Mouse (Mus musculus): ENCODE measurements around the gene Tiam1. TPM values are rescaled to one million over a fixed set of nuclear protein-coding genes. Genes with fewer than 3 reads are reported as not detected.

The Tiam1 gene
- polyA plus RNA-seq, 1 experiment: 10.7 TPM

DNA sequence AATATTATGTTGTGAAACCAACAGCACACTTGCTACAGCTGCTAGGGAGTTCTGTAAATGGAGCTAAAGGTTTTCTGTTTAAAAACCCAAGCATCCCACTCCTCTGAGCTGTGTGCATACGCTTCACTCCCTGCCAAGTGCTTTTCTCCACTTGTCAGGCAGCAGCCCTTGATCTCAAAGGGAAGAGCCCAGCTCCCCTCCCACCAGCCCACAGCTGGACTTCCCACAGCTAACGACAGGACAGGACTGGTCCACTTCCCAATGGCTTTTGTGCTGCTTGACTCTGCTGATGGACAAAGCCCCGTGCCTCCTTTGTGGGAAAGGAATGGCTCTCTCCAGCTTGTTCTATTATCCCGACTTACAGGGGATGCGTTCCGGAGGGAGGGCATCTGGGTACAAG lies 199.5 kb downstream of the Tiam1 start:
- no peak for TF ChIP-seq CTCF (IDR thresholded peaks at IDR 0.05; ENCODE audit: control insufficient read depth, insufficient read depth, low read length)
- no peak for TF ChIP-seq POLR2A (IDR thresholded peaks at IDR 0.05; ENCODE audit: borderline replicate concordance, control insufficient read depth, low read depth, low read length)
- Histone ChIP-seq H3K27ac (ENCODE audit: control insufficient read depth, insufficient read depth, low read depth, low read length, poor library complexity) (no peak overlapping the region), H3K4me1 (ENCODE audit: control insufficient read depth, insufficient read depth, low read length) (no peaks in the 10 kb centered on the region), H3K4me3 (replicated peaks; ENCODE audit: control insufficient read depth, low read depth, low read length) (no peak overlapping the region)
- 75% methylated on average over 6 of the region's 6 CpGs for WGBS

DNA sequence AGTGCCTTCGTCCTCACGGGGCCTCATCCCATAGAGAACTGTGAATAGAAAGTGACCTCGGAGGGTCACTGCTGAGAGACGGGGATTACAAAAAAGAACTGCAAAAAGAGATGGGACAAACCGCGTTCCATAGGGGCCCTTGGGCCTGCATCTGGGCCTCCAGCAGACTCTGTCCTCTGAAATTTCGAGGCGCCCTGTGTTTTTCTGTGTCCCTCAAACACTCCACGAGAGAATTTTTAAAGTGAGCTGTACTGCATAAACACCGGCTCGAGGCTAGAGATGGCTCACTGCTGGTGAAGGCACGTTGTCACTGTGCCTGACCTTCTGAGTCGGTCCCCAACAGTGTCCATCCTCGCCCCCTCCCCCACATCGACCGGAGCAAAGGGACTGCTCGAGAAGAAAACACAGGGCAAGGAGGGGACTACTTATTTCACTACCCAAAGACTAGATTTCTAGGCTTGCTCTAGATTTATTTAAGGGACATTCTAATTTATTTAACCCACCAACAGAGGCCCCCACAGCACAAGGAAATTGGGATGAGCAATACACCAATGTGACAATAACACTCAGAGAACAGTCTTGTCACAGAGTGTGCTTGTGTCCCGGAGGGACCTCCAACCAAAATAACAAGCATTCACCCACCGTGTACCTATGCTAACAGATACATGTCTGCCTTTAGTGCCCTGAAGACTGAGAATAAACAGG lies 200.2 kb downstream of the Tiam1 start:
- Histone ChIP-seq H3K27ac (ENCODE audit: control insufficient read depth, insufficient read depth, low read depth, low read length, poor library complexity) (no peak overlapping the region), H3K4me1 (ENCODE audit: control insufficient read depth, insufficient read depth, low read length) (no peaks in the 10 kb centered on the region), H3K4me3 (replicated peaks; ENCODE audit: control insufficient read depth, low read depth, low read length) (no peak overlapping the region)
- TF ChIP-seq POLR2A (IDR thresholded peaks at IDR 0.05; ENCODE audit: borderline replicate concordance, control insufficient read depth, low read depth, low read length) (no peak), CTCF (IDR thresholded peaks at IDR 0.05; ENCODE audit: control insufficient read depth, insufficient read depth, low read length) (no peak)
- WGBS: 80% methylated on average over 19 of the region's 19 CpGs

DNA sequence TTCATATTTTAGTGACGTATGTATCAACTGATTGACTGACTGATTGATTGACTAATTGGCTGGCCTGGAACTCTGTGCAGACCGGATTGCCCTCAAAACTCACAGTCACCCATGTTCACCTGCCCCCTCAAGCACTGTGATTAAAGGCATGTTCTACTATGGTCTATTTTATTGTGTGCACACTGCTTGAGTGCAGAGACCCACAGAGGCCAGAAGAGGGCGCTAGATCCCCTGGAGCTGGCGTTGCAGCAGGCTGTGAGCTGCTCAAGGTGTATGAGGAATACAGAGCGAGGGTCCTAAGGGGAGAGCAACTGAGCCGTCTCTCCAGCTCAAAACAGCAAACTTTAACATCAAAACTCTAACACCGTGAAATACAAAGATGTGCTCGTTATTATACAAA lies 202.9 kb downstream of the Tiam1 start:
- TF ChIP-seq CTCF (IDR thresholded peaks at IDR 0.05; ENCODE audit: control insufficient read depth, insufficient read depth, low read length): peak; percentile 47
- no peak for TF ChIP-seq POLR2A (IDR thresholded peaks at IDR 0.05; ENCODE audit: borderline replicate concordance, control insufficient read depth, low read depth, low read length)
- H3K4me3 ChIP-seq (replicated peaks; ENCODE audit: control insufficient read depth, low read depth, low read length): no peak overlapping the region
- H3K4me1 ChIP-seq (ENCODE audit: control insufficient read depth, insufficient read depth, low read length): no peaks in the 10 kb centered on the region; the same call in 1 of the 2 replicates
- no peak overlapping the region for H3K27ac ChIP-seq (ENCODE audit: control insufficient read depth, insufficient read depth, low read depth, low read length, poor library complexity)
- WGBS: 87% methylated on average over 8 of the region's 8 CpGs

DNA sequence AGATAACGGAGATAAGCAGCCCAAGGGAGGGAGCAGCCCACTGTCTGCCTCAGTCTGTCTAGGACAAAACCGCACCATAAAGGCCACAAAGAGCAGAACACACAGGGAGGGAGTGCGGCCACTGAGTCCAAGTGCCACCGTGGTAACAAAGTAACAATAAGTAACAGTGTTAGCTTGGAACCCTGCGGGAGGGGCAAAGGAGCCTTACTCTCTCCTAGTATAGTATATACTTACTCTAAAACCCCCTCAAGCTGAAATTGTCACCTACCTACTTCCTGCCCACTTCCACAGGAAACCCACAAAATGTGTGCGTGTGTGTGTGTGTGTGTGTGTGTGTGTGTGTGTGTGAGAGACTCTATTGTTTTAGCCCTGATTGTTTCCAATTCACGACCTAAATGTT lies 205.3 kb downstream of the Tiam1 start:
- Histone ChIP-seq H3K27ac (ENCODE audit: control insufficient read depth, insufficient read depth, low read depth, low read length, poor library complexity) (no peak overlapping the region), H3K4me3 (replicated peaks; ENCODE audit: control insufficient read depth, low read depth, low read length) (no peak overlapping the region), H3K4me1 (ENCODE audit: control insufficient read depth, insufficient read depth, low read length) (no peaks in the 10 kb centered on the region; the same call in 1 of the 2 replicates)
- WGBS: 12% methylated on average over 7 of the region's 7 CpGs
- TF ChIP-seq POLR2A (IDR thresholded peaks at IDR 0.05; ENCODE audit: borderline replicate concordance, control insufficient read depth, low read depth, low read length) (no peak), CTCF (IDR thresholded peaks at IDR 0.05; ENCODE audit: control insufficient read depth, insufficient read depth, low read length) (no peak)

DNA sequence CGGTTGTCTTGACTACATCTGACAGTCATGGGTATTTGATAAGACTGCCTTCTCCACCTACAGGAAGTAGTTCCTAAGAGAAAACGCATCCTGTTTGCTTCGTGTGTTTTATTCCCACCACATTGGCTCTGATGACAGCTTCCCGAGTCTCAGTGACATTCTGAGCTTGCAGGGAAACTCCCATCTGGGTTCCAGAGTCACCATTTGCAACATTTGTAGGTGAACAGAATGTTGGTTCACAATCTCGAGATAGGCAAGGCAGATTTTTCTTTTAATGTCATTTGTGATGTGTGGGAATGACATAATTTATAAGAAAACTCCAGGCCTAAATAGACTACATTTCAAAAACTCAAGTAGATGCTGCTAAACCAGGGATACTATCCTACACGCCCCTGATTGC lies 207.0 kb downstream of the Tiam1 start:
- H3K4me1 ChIP-seq (ENCODE audit: control insufficient read depth, insufficient read depth, low read length): no peaks in the 10 kb centered on the region; the same call in 1 of the 2 replicates
- no peak for TF ChIP-seq POLR2A (IDR thresholded peaks at IDR 0.05; ENCODE audit: borderline replicate concordance, control insufficient read depth, low read depth, low read length)
- TF ChIP-seq CTCF (IDR thresholded peaks at IDR 0.05; ENCODE audit: control insufficient read depth, insufficient read depth, low read length): no peak
- WGBS: 59% methylated on average over 6 of the region's 6 CpGs
- H3K4me3 ChIP-seq (replicated peaks; ENCODE audit: control insufficient read depth, low read depth, low read length): no peak overlapping the region
- H3K27ac ChIP-seq (ENCODE audit: control insufficient read depth, insufficient read depth, low read depth, low read length, poor library complexity): no peak overlapping the region

DNA sequence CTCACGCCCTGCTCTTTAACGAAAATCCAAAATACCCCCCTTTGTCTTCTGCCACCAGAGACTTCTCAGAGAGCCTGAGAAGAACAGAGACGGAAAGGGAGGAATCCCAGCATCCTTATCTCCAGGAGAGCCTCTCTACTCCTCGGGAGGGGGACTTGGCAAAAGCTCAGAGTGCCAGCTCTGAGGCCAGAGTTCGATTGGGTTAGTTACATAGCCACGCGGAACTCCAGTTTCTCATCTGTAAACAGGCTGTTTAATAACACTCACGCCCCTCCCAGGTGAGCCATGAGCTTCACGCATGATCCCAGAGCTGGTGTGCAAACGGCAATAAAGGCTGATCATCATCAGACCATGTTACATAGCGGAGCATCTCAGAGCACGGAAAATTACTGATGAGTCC lies 208.2 kb downstream of the Tiam1 start:
- WGBS: 85% methylated on average over 12 of the region's 12 CpGs
- H3K27ac ChIP-seq (ENCODE audit: control insufficient read depth, insufficient read depth, low read depth, low read length, poor library complexity): no peak overlapping the region

DNA sequence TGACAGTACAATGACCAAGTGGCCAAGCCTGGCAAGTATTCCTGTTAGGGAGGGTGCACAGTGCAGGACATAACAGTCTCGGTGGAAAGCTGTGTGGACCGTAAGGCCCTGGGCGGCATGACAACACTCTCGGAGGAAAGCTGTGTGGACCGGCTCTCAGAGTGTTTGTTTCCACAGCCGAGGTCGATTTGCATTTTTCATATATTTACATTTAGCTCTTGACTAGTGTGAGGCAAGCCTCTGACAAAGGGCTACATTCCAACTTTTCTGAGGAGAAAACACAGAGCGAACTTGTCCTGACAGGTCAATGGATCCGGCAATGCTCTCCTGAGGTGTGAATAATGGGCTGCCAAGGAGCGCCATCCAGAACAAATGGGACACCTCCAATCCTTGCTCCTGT lies 209.0 kb downstream of the Tiam1 start:
- WGBS: 92% methylated on average over 10 of the region's 10 CpGs
- TF ChIP-seq CTCF (IDR thresholded peaks at IDR 0.05; ENCODE audit: control insufficient read depth, insufficient read depth, low read length) (no peak), POLR2A (IDR thresholded peaks at IDR 0.05; ENCODE audit: borderline replicate concordance, control insufficient read depth, low read depth, low read length) (no peak)
- Histone ChIP-seq H3K4me3 (replicated peaks; ENCODE audit: control insufficient read depth, low read depth, low read length) (no peak overlapping the region), H3K4me1 (ENCODE audit: control insufficient read depth, insufficient read depth, low read length) (no peaks in the 10 kb centered on the region; the same call in 1 of the 2 replicates), H3K27ac (ENCODE audit: control insufficient read depth, insufficient read depth, low read depth, low read length, poor library complexity) (no peak overlapping the region)

More for the DNA sequence above, 208.2 kb downstream of the Tiam1 start:
- Histone ChIP-seq H3K4me1 (ENCODE audit: control insufficient read depth, insufficient read depth, low read length) (no peaks in the 10 kb centered on the region; the same call in 1 of the 2 replicates), H3K4me3 (replicated peaks; ENCODE audit: control insufficient read depth, low read depth, low read length) (no peak overlapping the region)
- TF ChIP-seq POLR2A (IDR thresholded peaks at IDR 0.05; ENCODE audit: borderline replicate concordance, control insufficient read depth, low read depth, low read length): no peak
- TF ChIP-seq CTCF (IDR thresholded peaks at IDR 0.05; ENCODE audit: control insufficient read depth, insufficient read depth, low read length): no peak

DNA sequence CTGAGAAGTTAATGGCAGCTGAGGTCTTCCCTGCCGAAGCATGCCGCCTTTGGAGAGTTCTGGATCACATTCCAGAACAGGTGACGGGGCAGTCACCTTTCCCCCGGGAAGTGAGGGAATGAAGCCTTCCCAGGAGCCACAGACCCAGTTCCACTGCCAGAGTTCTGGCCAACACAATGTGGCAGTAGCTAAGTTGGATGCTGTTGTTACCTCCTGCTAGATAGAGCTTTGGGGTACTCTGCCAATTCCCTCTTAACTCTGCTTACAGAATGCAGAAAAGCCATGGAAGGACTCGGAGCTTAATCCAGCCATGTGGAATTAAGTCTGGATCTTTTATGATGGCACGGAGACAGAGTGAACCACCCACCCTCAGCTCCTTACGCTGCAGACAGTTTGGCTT lies 209.6 kb downstream of the Tiam1 start:
- TF ChIP-seq CTCF (IDR thresholded peaks at IDR 0.05; ENCODE audit: control insufficient read depth, insufficient read depth, low read length) (no peak), POLR2A (IDR thresholded peaks at IDR 0.05; ENCODE audit: borderline replicate concordance, control insufficient read depth, low read depth, low read length) (no peak)
- Histone ChIP-seq H3K4me1 (ENCODE audit: control insufficient read depth, insufficient read depth, low read length) (no peaks in the 10 kb centered on the region; the same call in 1 of the 2 replicates), H3K4me3 (replicated peaks; ENCODE audit: control insufficient read depth, low read depth, low read length) (no peak overlapping the region), H3K27ac (ENCODE audit: control insufficient read depth, insufficient read depth, low read depth, low read length, poor library complexity) (no peak overlapping the region)
- WGBS: 90% methylated on average over 7 of the region's 7 CpGs
